ENCODE assay signal across 22 mouse cellular contexts in genomic region chr14:45304389-45304788, GRCm38 (mm10). TPM values are rescaled to one million over a fixed set of nuclear protein-coding genes. Genes with fewer than 3 reads are reported as not detected.
DNase-seq lines count a peak whose midpoint lies in the region; ATAC-seq and TF ChIP-seq lines count a peak whose summit lies in the region.
"Had no signal": no experiment of that assay in that cellular context is flagged by ENCODE, and none has a peak within 500 bp of the region (broad histone marks: within the 10 kb centered on the region; RNA-seq: fewer than 3 reads in every experiment).

No protein-coding gene starts in this region.

- no peak overlapping the region for H3K9ac ChIP-seq in forebrain, embryonic 14.5 days (ENCODE audit: low read length)
- no peak overlapping the region for H3K9ac ChIP-seq in forebrain, embryonic 16.5 days (replicated peaks; ENCODE audit: low read depth, low read length)
- no peak overlapping the region for H3K9ac ChIP-seq in intestine, postnatal 0 days (ENCODE audit: low read depth, low read length)
- H3K9ac ChIP-seq in intestine, embryonic 15.5 days = no peak overlapping the region
- H3K9ac ChIP-seq in midbrain, embryonic 13.5 days (replicated peaks) = no peak overlapping the region
- H3K9ac ChIP-seq in midbrain, postnatal 0 days (replicated peaks; ENCODE audit: low read length, poor library complexity, severe bottlenecking) = no peak overlapping the region
- H3K9ac ChIP-seq: heart, embryonic 15.5 days; limb, embryonic 15.5 days had no signal

- no peak overlapping the region for H3K4me2 ChIP-seq in forebrain, embryonic 14.5 days (ENCODE audit: low read length)
- H3K4me2 ChIP-seq in forebrain, embryonic 16.5 days (ENCODE audit: low read length) = no peak overlapping the region
- H3K4me2 ChIP-seq in intestine, postnatal 0 days (replicated peaks; ENCODE audit: low read depth) = no peak overlapping the region
- no peak overlapping the region for H3K4me2 ChIP-seq in intestine, embryonic 15.5 days (replicated peaks)
- no peak overlapping the region for H3K4me2 ChIP-seq in midbrain, embryonic 13.5 days (replicated peaks)
- no peak overlapping the region for H3K4me2 ChIP-seq in midbrain, postnatal 0 days (ENCODE audit: low read depth, low read length, poor library complexity, severe bottlenecking)
- H3K4me2 ChIP-seq: heart, embryonic 15.5 days; limb, embryonic 15.5 days had no signal

- peaks cover 34% of the 10 kb centered on the region for H3K36me3 ChIP-seq in forebrain, embryonic 14.5 days (ENCODE audit: control insufficient read depth, insufficient read depth, low read length)
- H3K36me3 ChIP-seq in forebrain, embryonic 16.5 days (ENCODE audit: control insufficient read depth, insufficient read depth) = peaks cover 13% of the 10 kb centered on the region
- H3K36me3 ChIP-seq in intestine, postnatal 0 days (ENCODE audit: control insufficient read depth, insufficient read depth) = peaks cover 40% of the 10 kb centered on the region
- H3K36me3 ChIP-seq in intestine, embryonic 15.5 days = peaks cover 5% of the 10 kb centered on the region; the same call in 1 of the 2 replicates
- H3K36me3 ChIP-seq in midbrain, embryonic 13.5 days = peaks cover 22% of the 10 kb centered on the region
- H3K36me3 ChIP-seq in midbrain, embryonic 10.5 days = peaks cover 39% of the 10 kb centered on the region
- H3K36me3 ChIP-seq in midbrain, postnatal 0 days (ENCODE audit: insufficient read depth, low read length) = peaks cover 14% of the 10 kb centered on the region; the same call in 1 of the 2 replicates

- no peaks in the 10 kb centered on the region for H3K27me3 ChIP-seq in forebrain, embryonic 14.5 days (replicated peaks; ENCODE audit: control insufficient read depth, insufficient read depth, low read length)
- no peaks in the 10 kb centered on the region for H3K27me3 ChIP-seq in forebrain, embryonic 16.5 days (replicated peaks; ENCODE audit: control insufficient read depth, insufficient read depth, low read length)
- no peaks in the 10 kb centered on the region for H3K27me3 ChIP-seq in intestine, postnatal 0 days (replicated peaks; ENCODE audit: control insufficient read depth, insufficient read depth, low read length)
- no peaks in the 10 kb centered on the region for H3K27me3 ChIP-seq in intestine, embryonic 15.5 days (replicated peaks)
- H3K27me3 ChIP-seq in midbrain, embryonic 13.5 days = no peaks in the 10 kb centered on the region
- H3K27me3 ChIP-seq in midbrain, embryonic 10.5 days (ENCODE audit: low read depth, poor library complexity, severe bottlenecking) = no peaks in the 10 kb centered on the region
- H3K27me3 ChIP-seq in midbrain, postnatal 0 days (ENCODE audit: insufficient read depth, low read length) = no peaks in the 10 kb centered on the region
- H3K27me3 ChIP-seq: heart, embryonic 15.5 days; limb, embryonic 15.5 days had no signal

- peak; percentile 69 for ATAC-seq in forebrain, embryonic 14.5 days
- no peak for ATAC-seq in forebrain, embryonic 16.5 days
- ATAC-seq in intestine, postnatal 0 days = no peak
- ATAC-seq in intestine, embryonic 15.5 days = no peak
- ATAC-seq in midbrain, embryonic 13.5 days = peak; percentile 65; the same call in 1 of the 2 replicates
- ATAC-seq in midbrain, postnatal 0 days (ENCODE audit: low FRiP score) = no peak
- ATAC-seq: inflammation-experienced regulatory T-cells, adult 6 months had no signal

- H3K9me3 ChIP-seq in forebrain, embryonic 14.5 days (replicated peaks; ENCODE audit: control insufficient read depth, low read length) = no peaks in the 10 kb centered on the region
- H3K9me3 ChIP-seq in forebrain, embryonic 16.5 days (ENCODE audit: control insufficient read depth, low read length) = no peaks in the 10 kb centered on the region
- no peaks in the 10 kb centered on the region for H3K9me3 ChIP-seq in intestine, postnatal 0 days (ENCODE audit: control insufficient read depth)
- no peaks in the 10 kb centered on the region for H3K9me3 ChIP-seq in intestine, embryonic 15.5 days
- H3K9me3 ChIP-seq in midbrain, embryonic 13.5 days = no peaks in the 10 kb centered on the region
- peaks cover 1% of the 10 kb centered on the region; the same call in 1 of the 2 replicates for H3K9me3 ChIP-seq in midbrain, embryonic 10.5 days (replicated peaks)
- no peaks in the 10 kb centered on the region for H3K9me3 ChIP-seq in midbrain, postnatal 0 days (ENCODE audit: low read length)
- H3K9me3 ChIP-seq: embryonic facial prominence, embryonic 10.5 days; heart, embryonic 15.5 days; limb, embryonic 15.5 days had no signal

- no peak overlapping the region for H3K4me3 ChIP-seq in forebrain, embryonic 14.5 days (ENCODE audit: low read depth, low read length)
- H3K4me3 ChIP-seq in forebrain, embryonic 16.5 days (replicated peaks; ENCODE audit: low read length) = no peak overlapping the region
- H3K4me3 ChIP-seq in intestine, postnatal 0 days (ENCODE audit: low read depth, low read length) = no peak overlapping the region
- no peak overlapping the region for H3K4me3 ChIP-seq in intestine, embryonic 15.5 days (replicated peaks)
- H3K4me3 ChIP-seq in midbrain, embryonic 13.5 days (replicated peaks) = no peak overlapping the region
- no peak overlapping the region for H3K4me3 ChIP-seq in midbrain, embryonic 10.5 days
- H3K4me3 ChIP-seq in midbrain, postnatal 0 days (ENCODE audit: low read depth, low read length) = no peak overlapping the region
- H3K4me3 ChIP-seq: embryonic facial prominence, embryonic 10.5 days; gastrocnemius, adult 2 months; heart, embryonic 15.5 days; limb, embryonic 15.5 days; myocyte had no signal

- WGBS in forebrain, embryonic 14.5 days = 60% methylated on average over 4 of the region's 4 CpGs
- 51% methylated on average over 4 of the region's 4 CpGs for WGBS in forebrain, embryonic 16.5 days
- WGBS in intestine, postnatal 0 days = 75% methylated on average over 4 of the region's 4 CpGs
- 81% methylated on average over 4 of the region's 4 CpGs for WGBS in intestine, embryonic 15.5 days
- 54% methylated on average over 4 of the region's 4 CpGs for WGBS in midbrain, embryonic 13.5 days
- WGBS in midbrain, embryonic 10.5 days = 67% methylated on average over 4 of the region's 4 CpGs
- WGBS in midbrain, postnatal 0 days = 53% methylated on average over 4 of the region's 4 CpGs

- peak; percentile 12 for DNase-seq in forebrain, embryonic 14.5 days (ENCODE audit: low spot score)
- DNase-seq in midbrain, embryonic 10.5 days (ENCODE audit: low spot score) = no peak
- no peak for DNase-seq in midbrain, postnatal 0 days (ENCODE audit: low spot score)
- no peak for DNase-seq in kidney, postnatal 14 days
- DNase-seq: adrenal gland, postnatal 14 days; cerebellum, adult 9-11 months; gastrocnemius, adult 2 months; heart, postnatal 4 days; kidney, adult 8-10 months; kidney, postnatal 25 days; lung, postnatal 4 days; right cerebral cortex, postnatal 25 days; spleen, adult 18-20 months had no signal

- no peak overlapping the region for H3K27ac ChIP-seq in forebrain, embryonic 14.5 days (ENCODE audit: low read depth, low read length)
- H3K27ac ChIP-seq in forebrain, embryonic 16.5 days (ENCODE audit: low read length) = no peak overlapping the region
- no peak overlapping the region for H3K27ac ChIP-seq in intestine, postnatal 0 days (ENCODE audit: low read depth, low read length)
- H3K27ac ChIP-seq in intestine, embryonic 15.5 days = no peak overlapping the region
- H3K27ac ChIP-seq in midbrain, embryonic 13.5 days = no peak overlapping the region; the same call in 1 of the 2 replicates
- no peak overlapping the region for H3K27ac ChIP-seq in midbrain, embryonic 10.5 days (replicated peaks)
- H3K27ac ChIP-seq in midbrain, postnatal 0 days (ENCODE audit: low read depth, low read length) = no peak overlapping the region
- H3K27ac ChIP-seq: embryonic facial prominence, embryonic 10.5 days; gastrocnemius, adult 2 months; heart, embryonic 15.5 days; limb, embryonic 15.5 days had no signal

- peak; percentile 30; the same call in 1 of the 2 replicates for TF ChIP-seq CTCF in intestine, postnatal 0 days (IDR thresholded peaks at IDR 0.05; ENCODE audit: low read depth)
- TF ChIP-seq CTCF in midbrain, postnatal 0 days (IDR thresholded peaks at IDR 0.05) = peak; percentile 45

- no peaks in the 10 kb centered on the region for H3K4me1 ChIP-seq in forebrain, embryonic 14.5 days (ENCODE audit: control insufficient read depth, insufficient read depth, low read length)
- H3K4me1 ChIP-seq in forebrain, embryonic 16.5 days (replicated peaks; ENCODE audit: control insufficient read depth, insufficient read depth, low read length) = peaks cover 3% of the 10 kb centered on the region; the same call in 1 of the 2 replicates
- H3K4me1 ChIP-seq in intestine, postnatal 0 days (replicated peaks; ENCODE audit: control insufficient read depth, insufficient read depth, low read length) = no peaks in the 10 kb centered on the region
- no peaks in the 10 kb centered on the region for H3K4me1 ChIP-seq in intestine, embryonic 15.5 days (replicated peaks)
- 0 out of 2 replicates have a peak, but pooled peaks cover 8% of the 10 kb centered on the region for H3K4me1 ChIP-seq in midbrain, embryonic 13.5 days (replicated peaks)
- H3K4me1 ChIP-seq in midbrain, embryonic 10.5 days = no peaks in the 10 kb centered on the region
- H3K4me1 ChIP-seq in midbrain, postnatal 0 days (ENCODE audit: insufficient read depth, low read length) = no peaks in the 10 kb centered on the region
- H3K4me1 ChIP-seq: embryonic facial prominence, embryonic 10.5 days; limb, embryonic 15.5 days had no signal

RNA-seq across cellular contexts. Expression of gene Ero1l, which starts 14.2 kb away (rescaled TPM):
- 19.4 and 23.0 TPM in 2 replicates for polyA plus RNA-seq in forebrain, embryonic 14.5 days (2014; fragmentation: Nextera tagmentation; extraction: Ambion mirVana)
- 19.3 and 21.1 TPM in 2 replicates for polyA plus RNA-seq in forebrain, embryonic 16.5 days (2015; fragmentation: Nextera tagmentation; extraction: Ambion mirVana)
- polyA plus RNA-seq in intestine, postnatal 0 days (2015; fragmentation: Nextera tagmentation; extraction: Ambion mirVana) = 96.3 and 96.6 TPM in 2 replicates
- polyA plus RNA-seq in intestine, embryonic 15.5 days (2015; fragmentation: Nextera tagmentation; extraction: Ambion mirVana) = 56.1 and 73.9 TPM in 2 replicates
- polyA plus RNA-seq in midbrain, embryonic 13.5 days (2015; fragmentation: Nextera tagmentation; extraction: Ambion mirVana) = 29.4 and 33.7 TPM in 2 replicates
- polyA plus RNA-seq in midbrain, embryonic 10.5 days (2016; fragmentation: Nextera tagmentation; extraction: Ambion mirVana) = 37.7 and 39.2 TPM in 2 replicates
- 27.9 and 32.0 TPM in 2 replicates for total RNA-seq in midbrain, postnatal 0 days (2014; rRNA removed)
- 18.6 and 21.5 TPM in 2 replicates for polyA plus RNA-seq in midbrain, postnatal 0 days (2015; fragmentation: Nextera tagmentation; extraction: Ambion mirVana)

RNA-seq across cellular contexts. Expression of gene Psmc6, which starts 25.2 kb away (rescaled TPM):
- polyA plus RNA-seq in forebrain, embryonic 14.5 days (2014; fragmentation: Nextera tagmentation; extraction: Ambion mirVana) = 218 and 228 TPM in 2 replicates
- polyA plus RNA-seq in forebrain, embryonic 16.5 days (2015; fragmentation: Nextera tagmentation; extraction: Ambion mirVana) = 163 and 178 TPM in 2 replicates
- polyA plus RNA-seq in intestine, postnatal 0 days (2015; fragmentation: Nextera tagmentation; extraction: Ambion mirVana) = 98.6 and 98.8 TPM in 2 replicates
- 129 and 148 TPM in 2 replicates for polyA plus RNA-seq in intestine, embryonic 15.5 days (2015; fragmentation: Nextera tagmentation; extraction: Ambion mirVana)
- polyA plus RNA-seq in midbrain, embryonic 13.5 days (2015; fragmentation: Nextera tagmentation; extraction: Ambion mirVana) = 184 and 202 TPM in 2 replicates
- polyA plus RNA-seq in midbrain, embryonic 10.5 days (2016; fragmentation: Nextera tagmentation; extraction: Ambion mirVana) = 205 and 210 TPM in 2 replicates
- total RNA-seq in midbrain, postnatal 0 days (2014; rRNA removed) = 105 and 128 TPM in 2 replicates
- polyA plus RNA-seq in midbrain, postnatal 0 days (2015; fragmentation: Nextera tagmentation; extraction: Ambion mirVana) = 136 and 139 TPM in 2 replicates

RNA-seq across cellular contexts. Expression of gene Styx, which starts 46.5 kb away (rescaled TPM):
- 47.5 and 57.5 TPM in 2 replicates for polyA plus RNA-seq in forebrain, embryonic 14.5 days (2014; fragmentation: Nextera tagmentation; extraction: Ambion mirVana)
- 59.2 and 64.2 TPM in 2 replicates for polyA plus RNA-seq in forebrain, embryonic 16.5 days (2015; fragmentation: Nextera tagmentation; extraction: Ambion mirVana)
- polyA plus RNA-seq in intestine, postnatal 0 days (2015; fragmentation: Nextera tagmentation; extraction: Ambion mirVana) = 40.1 and 46.5 TPM in 2 replicates
- 52.6 and 56.9 TPM in 2 replicates for polyA plus RNA-seq in intestine, embryonic 15.5 days (2015; fragmentation: Nextera tagmentation; extraction: Ambion mirVana)
- polyA plus RNA-seq in midbrain, embryonic 13.5 days (2015; fragmentation: Nextera tagmentation; extraction: Ambion mirVana) = 52.6 and 54.7 TPM in 2 replicates
- 39.3 and 40.0 TPM in 2 replicates for polyA plus RNA-seq in midbrain, embryonic 10.5 days (2016; fragmentation: Nextera tagmentation; extraction: Ambion mirVana)
- total RNA-seq in midbrain, postnatal 0 days (2014; rRNA removed) = 24.3 and 26.8 TPM in 2 replicates
- polyA plus RNA-seq in midbrain, postnatal 0 days (2015; fragmentation: Nextera tagmentation; extraction: Ambion mirVana) = 64.0 and 72.1 TPM in 2 replicates

Comparison
In these comparisons a context has a peak if more than half of its experiments do, and no peak if none do; other contexts are left out.
1. ATAC-seq: peak in forebrain, embryonic 14.5 days (single experiment) and midbrain, embryonic 13.5 days (single experiment); none in forebrain, embryonic 16.5 days (single experiment), intestine, postnatal 0 days (single experiment), intestine, embryonic 15.5 days (single experiment) and midbrain, postnatal 0 days (single experiment).